Mouse (Mus musculus): ENCODE measurements around the gene Trip11.
"Not testable (repeated sequence)": the region's sequence is repeated elsewhere in the genome, so short reads cannot be mapped to it uniquely, and the experiment has no call there.

Trip11 gene

DNA sequence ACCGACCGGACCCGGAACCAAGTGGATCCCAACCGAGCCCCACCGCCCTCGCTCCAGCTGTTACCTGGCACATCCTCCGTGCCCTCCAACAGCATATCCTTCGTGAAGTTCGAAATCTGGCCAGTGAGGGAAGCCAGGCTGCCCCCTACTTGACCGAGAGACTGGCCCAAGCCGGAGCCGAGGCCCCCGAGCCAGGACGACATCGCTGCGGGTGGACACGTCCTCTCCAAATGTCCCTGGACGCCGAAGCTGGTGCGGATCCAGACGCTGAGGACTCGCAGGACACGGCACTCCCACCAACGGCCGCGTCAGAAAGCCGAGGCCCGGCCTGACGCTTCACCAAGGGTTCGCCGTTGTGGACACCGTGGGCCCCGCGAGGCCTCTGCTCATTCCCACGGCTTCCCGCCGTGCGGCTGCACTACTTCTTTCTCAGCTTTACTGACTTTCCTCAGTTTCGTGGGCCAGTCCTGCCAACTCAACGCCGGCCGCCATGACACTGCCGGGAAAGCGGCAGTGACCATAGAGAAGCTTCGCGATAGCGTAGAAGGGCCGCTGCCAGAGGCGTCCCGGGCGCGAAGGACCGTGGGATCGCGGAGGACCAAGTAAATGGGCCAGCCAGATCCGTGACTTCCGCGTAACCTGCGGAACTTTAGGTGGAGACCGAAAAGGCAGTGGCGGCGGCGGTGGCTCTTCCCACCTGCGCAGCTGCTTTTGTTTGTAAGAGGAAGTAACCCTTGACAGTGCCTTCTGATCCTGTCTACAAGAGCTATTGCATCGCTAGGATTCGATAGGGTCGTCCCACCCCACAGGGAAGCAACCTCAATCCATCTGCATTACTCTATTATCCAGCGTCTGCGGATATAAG, at the start of gene Trip11:
Gene Trip11 (minus strand): TSS at position 642 of the 865 bp plus-strand sequence.
- DNase-seq: peak; percentile 89

DNA sequence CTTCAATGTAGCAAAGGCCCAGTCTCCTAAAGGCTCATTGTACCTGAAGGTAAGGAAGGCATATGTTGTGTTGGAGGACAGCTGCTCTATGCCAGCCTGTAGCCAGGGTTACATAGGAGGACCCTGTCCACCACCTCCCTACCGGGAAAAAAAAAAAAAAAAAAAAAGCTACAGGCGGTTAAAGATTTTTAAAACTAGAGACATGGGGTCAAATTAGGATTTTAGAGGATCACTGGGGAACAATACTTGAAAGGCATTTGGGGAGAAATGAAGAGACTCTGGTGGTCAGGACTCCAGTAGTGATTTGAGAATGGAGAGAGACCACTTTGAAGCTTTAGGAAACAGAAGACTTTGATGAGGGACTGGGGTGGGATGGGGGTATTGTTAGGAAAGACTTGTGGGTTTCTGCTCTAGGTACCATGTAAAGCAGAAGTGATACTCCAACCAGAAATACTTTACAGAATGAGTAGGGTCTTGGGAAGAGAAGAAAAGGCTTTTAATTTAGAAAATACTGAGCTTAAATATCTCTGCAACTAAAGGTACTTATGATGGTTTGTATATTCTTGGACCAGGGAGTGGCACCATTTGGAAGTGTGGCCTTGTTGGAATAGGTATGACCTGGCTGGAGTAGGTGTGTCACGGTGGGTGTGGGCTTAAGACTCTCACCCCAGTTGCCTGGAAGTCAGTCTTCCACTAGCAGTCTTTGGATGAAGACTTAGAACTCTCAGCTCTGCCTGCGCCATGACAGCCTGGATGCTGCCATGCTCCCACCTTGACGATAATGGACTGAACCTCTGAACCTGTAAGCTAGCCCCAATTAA, 46.1 kb upstream of the Trip11 start:
- not testable (repeated sequence) for DNase-seq

DNA sequence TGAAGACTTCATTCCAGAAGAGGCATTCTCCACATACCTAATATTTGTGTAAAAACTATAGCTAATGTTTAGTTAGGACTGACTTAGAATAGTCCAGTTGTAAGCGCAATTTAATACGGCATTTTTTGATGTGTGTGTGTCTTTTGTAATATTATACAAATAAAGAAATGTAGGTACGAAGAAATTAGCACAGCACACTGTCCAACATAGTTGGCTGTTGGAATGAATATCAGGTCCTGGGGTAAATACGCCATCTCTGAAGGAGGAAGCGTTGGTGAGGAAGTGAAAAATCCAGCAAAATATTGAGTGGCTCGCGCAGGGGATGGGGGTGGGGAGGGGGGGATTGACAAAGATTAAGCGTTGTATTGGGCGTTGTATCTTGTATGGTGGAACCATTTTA, 45.5 kb upstream of the Trip11 start:
- no peak for DNase-seq

DNA sequence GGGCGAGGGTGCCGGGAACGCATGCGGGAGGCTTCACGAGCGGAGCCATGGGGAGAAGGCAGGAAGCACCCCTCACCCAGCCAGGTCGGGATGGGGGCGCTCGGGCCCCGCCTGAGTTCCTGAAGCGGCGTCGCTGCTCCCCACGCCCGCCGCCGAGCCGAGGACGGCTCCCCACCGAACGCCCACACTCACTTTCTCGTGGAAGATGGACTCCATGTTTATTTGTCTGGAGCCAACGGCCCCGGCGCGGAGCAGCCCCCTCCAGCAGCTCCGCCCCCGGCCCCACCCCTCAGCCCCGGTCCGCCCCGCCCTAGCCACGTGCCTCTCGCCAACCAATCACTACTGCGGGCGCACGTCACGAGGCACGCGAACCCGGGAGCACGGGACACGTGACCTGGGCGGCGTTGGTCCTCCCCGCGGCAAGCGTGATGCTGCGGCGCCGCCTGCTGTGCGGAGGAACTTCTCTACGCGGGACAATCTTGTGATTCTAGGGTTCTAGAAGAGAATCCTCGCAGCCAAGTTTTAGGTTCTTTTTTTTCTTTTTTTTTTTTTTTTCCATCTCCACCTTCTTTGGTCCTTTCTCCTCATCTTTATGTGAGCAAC, 45.0 kb upstream of the Trip11 start, which contains the start of gene Atxn3:
Gene Atxn3 (minus strand): TSS at position 305 of the 603 bp plus-strand sequence.
- peak; percentile 95 for DNase-seq

DNA sequence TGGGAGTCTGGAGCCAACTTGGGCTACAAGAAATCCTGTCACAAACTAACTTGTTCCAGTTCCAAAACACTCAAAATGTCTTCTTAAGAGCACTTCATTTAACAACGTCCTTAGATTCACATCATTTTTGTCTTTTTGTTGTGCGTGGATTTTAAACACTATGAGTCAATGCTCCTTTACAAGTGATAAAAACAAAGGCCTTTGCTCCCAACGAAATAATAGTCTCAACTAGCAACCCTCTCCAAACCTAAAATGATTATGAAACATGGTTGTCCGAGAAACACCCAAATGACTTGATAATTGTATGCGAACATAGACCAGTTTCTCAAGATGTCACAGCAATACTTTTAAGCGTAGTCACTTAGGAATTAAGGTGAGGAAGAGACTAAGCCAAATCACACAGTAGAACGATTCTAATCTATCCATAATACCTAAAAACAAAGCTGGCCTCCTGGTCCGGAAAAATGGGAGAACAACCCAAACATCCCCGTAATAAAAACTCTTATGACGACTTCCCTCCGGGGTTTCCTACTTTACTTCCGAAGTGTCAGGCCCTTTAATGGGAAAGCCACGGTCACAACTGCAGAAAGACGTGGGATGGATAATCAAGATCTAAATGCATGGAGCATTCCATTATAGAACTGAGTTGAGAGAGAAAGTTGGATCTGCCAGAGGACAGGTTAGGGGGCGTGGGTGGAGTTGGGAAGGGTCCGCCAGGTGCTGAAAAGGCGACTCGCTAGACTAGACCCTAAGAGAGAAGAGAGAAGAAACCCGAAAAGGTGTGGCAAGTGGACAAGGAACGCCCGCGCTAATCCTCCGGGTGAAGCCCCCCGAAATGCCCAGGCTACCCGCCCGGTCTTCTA, 44.2 kb upstream of the Trip11 start:
- DNase-seq: no peak

DNA sequence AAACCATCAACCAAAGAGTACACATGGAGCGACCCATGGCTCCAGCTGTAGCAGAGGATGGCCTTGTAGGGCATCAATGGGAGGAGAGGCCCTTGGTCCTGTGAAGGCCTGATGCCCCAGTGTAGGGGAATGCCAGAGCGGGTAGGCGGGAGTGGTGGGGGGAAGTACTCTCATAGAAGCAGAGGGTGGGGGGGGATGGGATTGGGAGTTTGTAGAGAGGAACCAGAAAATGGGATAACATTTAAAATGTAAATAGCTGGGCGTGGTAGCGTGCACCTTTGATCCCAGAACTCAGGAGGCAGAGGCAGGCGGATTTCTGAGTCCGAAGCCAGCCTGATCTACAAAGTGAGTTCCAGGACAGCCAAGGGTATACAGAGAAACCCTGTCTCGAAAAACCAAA, 42.8 kb upstream of the Trip11 start:
- not testable (repeated sequence) for DNase-seq

DNA sequence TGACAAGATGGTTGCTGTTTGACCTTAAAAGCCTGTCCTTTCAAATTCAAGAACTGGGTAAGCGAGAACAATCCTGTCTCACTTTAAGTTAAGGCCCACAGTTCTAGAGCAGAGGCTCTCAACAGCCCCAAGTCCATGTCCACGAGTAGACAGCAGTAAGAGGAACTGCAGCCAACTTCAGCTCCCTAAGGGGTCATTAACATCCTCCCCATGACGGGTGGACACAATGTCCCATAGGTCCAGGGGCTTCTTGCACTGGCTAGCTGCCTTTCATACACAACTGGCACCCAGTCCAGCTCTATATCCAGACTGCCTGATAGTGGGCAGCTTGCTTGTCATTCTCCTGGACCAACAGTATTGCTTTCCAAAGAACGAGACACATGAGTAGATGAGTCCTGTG, 35.7 kb upstream of the Trip11 start:
- no peak for DNase-seq

DNA sequence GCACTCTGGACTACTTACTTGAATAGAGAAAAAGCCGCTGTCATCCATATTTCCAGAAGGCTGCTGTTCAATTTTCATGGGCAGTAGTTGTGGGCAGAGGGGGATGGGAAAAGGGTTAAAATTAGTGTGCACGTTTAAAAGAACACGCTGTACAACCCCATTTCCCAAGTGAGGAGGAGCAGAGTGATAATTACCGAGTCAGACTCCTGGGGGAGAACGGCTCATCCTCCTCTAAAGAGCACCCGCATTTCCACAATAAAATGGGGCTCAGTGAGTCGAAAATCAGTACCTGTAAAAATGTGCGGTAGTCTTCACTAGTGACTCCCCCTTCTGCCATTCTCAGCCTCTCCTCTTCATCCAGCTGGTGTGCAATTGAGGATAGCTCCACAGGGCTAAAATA, 34.9 kb upstream of the Trip11 start:
- DNase-seq: no peak

DNA sequence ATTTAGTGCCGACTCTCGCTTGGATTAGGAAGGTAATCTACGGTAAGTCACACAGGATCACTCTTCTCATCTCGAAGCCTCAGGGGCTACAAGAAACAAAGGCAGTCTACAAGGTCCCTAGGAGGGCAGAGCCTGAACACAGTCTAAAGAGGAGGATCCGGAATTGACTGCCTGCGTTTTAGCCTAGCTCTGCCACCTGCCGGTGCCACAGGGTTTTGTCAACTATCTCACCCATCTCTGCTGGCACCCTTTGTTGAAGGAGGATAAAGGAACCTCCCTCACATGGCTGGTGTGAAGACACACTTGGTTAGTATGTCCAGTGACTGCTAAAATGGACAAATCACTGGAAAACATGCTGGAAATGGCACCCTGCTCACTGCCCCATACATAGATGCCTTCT, 24.5 kb upstream of the Trip11 start:
- DNase-seq: no peak

DNA sequence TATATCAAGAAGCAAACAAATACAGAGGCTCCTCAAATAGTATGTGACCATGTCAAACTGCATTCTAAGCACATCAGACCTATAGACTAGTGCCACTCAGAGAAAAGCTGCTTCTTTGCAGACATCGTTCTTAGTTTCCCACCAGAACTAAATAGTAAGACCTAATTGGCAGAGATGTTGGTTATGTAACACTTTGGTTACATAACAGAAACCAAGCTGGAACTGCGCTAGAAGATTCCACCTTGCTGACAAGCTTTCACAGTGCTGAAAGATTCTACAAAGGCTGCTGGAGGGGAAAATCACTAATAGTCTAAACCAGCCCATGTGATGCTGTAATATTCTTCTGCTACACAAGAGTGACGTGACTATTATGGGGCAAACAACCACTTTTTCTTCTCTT, 22.2 kb upstream of the Trip11 start:
- DNase-seq: no peak

DNA sequence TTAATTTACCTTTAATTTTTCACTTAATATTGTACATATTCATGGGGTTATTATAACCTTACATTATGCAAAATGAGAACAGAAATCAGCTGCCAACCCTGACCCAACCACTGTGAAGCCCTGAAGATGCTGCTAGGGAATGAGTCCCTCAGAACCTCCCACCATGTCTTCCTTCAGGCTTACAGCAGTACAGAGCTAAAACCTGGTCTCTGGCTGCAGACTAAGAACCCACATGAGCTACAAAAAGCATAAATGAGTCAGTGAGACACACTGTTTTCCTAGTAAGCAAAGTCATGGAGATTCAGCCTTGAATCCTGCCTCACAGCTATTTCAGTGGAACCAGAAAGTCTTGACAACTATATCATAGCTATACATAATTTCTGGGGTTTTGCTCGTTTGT, 15.4 kb upstream of the Trip11 start:
- no peak for DNase-seq

DNA sequence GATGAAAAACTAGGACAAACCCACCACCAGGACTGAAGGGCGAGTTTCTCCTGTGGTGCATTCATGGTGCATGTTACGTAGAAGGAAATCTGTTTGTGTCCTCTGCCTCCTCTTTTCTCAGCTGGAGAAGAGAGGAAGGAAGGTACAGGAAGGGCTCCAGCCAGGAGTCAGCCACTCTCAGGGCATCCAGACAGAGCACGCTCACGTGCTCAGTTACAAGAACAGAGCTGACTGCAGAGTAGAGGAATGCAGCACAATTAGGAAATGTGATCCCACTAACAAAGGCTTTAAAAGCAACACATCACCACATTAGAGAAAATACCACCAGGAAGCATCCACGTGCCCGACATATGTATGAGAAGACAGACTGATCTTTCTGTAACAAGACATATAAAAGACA, 9.2 kb upstream of the Trip11 start:
- no peak for DNase-seq

DNA sequence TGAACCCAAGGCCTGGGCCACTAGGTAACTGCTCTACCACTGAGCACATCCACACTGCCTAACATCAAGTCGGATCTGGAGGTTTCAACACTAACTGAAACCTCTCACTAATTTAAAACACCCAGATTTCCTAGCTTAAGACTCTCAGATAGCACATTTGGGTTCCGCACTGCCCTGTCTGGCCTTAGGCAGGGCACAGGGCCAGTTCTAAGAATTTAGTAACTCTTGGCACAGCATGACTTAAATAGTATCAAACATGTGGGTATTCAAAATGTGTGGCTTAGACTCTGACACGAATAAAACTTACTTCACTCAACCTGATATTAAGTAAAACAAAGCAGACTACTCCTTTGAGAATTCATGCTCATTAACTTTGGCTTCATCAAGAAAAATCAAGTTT, 6.8 kb upstream of the Trip11 start:
- no peak for DNase-seq

DNA sequence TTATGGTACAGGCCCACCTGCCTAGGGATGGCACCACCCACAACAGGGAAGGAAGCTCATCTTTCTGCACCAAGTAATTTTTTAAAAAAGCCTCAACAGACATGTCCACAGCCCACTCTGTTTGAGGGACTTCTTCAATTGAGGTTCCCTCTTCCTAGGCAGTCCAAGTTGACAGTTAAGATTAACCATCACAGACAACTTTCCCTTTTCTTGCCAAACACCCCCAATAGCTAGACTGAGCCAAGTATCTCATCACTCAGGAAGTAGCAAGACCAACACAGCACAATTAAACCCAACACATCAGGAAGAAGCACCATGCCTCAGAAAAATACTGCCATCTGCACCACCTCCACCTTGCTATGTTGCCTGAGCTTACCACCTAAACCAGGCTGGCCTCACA, 4.1 kb upstream of the Trip11 start:
- DNase-seq: no peak

DNA sequence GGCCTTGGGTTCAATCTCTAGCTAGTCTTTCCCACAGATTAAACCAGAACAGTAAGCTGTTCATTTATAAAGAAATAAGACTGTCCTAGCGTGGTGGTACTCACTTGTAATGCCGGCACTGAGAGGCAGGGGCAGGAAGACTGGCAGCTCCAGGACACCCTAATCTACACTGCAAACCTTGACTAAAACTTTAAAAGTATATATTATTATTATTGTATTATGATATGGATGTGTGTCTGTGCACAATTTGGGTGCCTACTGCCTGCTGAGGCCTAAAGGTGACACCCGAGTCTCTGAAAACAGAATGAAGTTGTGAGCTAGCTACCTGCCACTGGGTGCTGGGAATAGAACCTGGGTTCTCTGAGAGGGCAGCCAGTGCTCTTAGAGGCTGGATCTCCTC, 1.7 kb downstream of the Trip11 start:
- DNase-seq: no peak

DNA sequence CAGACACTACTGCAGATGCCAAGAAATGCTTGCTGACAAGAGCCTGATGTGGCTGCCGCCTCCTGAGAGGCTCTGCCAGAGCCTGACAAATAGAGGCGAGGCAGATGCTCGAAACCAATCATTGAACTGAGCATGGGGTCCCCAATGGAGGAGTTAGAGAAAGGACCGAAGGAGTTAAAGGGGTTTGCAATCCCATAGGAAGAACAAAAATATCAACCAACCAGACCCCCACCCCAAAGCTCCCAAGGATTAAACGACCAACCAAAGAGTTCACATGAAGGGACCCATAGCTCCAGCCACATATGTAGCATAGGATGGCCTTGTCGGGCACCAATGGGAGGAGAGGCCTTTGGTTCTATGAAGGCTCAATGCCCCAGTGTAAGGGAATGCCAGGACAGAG, 2.7 kb downstream of the Trip11 start:
- DNase-seq: no peak

DNA sequence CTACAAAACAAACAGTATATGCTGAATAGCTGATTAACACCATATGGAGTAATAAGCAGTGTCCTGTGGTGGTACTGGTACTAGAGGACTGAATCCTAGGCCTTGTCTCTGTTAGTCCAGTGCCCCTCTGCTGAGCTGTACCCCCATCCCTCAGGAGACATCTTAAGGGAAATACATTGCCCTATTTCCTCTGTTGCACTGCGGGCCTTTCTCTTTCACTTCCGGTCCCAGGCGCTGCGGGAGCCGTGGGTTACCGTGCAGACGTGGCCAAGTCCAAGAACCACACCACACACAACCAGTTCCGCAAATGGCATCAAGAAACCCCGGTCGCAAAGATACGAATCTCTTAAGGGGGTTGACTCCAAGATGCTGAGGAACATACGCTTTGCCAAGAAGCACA, 7.2 kb downstream of the Trip11 start:
- DNase-seq: no peak

DNA sequence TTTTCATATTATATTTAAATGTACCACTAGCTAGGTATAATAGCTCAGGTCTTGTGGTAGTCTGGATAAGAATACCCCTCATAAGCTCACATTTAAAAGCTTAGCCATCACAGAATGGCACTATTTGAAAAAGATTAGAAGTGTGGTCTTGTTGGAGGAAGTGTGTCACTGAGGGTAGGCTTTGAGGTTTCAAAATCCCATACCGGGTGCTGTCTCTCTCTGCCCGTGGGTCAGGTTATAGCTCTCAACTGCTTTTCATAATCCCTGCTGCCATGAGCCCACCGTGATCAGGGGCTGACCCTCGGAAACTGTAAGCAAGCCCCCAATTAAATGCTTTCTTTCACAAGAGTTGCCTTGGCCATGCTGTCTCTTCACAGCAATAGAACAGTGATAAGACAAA, 8.2 kb downstream of the Trip11 start:
- DNase-seq: no peak

DNA sequence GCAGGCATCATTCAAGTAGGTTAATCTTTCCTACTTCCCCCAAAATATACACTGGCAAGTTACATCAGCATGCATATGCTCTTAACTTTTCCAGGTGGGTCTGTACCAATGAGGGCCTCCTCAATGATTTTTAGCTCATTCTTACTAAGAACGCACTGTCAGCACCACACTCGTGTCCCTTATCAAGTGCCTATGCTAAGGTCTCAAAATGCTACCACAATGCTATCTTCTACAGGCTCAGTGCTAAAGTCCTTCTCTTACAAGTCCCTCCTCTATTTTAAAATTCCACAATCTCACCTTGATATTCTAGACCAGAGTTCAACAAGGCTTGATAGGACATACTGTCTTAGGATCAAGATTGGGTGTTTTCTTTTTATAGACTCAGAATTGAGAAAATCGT, 8.9 kb downstream of the Trip11 start:
- no peak for DNase-seq

DNA sequence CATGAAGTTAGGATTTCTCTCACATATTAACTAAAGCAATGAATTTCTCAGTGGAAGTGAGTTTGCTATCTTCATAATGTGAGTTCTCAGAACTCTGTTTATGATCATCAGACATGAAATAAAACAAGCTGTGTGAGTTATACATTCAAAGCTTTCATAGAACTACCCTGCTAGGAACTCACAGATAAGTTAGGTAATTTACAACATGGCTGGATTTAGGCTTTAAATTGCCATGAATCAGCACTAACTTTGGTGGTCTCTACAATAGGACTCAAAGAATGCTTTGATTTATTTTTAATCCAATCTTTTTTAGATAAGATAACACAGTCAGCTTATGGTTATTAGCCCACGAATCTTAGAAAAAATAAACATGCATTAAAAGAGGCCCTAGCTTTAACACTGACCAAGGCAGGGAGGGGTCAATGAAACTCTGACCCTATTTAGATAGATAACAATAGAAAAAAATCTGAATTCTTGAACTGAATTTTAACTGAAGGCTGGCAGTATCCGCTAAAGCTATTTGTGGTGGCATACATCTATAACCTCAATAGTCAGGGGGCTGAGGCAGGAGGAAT, 13.3 kb downstream of the Trip11 start:
- no peak for DNase-seq

DNA sequence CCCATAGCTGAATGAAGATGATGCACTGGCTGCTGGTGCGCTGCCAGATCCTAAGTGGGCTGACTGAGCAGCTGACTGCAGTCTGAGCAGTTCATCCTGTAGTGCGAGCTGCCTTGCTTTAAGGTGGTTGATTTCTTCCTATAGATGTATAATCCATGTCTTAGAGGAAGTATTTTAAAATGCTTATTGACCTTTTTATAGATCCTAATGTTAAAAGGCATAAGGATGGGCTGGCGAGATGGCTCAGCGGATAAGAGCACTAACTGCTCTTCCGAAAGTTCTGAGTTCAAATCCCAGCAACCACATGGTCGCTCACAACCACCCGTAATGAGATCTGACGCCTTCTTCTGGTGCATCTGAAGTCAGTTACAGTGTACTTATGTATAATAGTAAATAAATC, 14.1 kb downstream of the Trip11 start:
- no peak for DNase-seq

DNA sequence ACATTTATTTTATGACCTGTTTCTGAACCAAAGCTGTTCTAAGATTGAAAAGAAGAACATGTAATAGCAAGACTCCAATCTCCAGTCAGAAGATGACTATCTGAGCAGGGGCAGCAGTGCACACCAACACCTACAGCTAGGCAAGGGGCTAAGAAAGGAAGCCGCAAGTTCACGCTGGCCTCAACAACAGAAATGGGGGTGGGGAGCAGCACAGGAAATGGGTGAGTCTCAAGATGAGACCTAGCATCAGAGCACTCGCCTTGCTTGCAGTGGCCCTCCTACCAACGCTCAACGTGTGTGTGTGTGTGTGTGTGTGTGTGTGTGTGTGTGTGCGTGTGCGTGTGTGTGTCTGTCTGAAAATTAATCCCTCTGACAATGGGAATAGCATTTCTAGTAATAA, 16.0 kb downstream of the Trip11 start:
- DNase-seq: no peak
